Mouse (Mus musculus): ENCODE data around the gene Cdc34b. TPM values are rescaled to one million over a fixed set of nuclear protein-coding genes. Genes with fewer than 3 reads are reported as not detected.

The Cdc34b gene
- polyA plus RNA-seq, 1 experiment from 2014 or later, result not detected

DNA sequence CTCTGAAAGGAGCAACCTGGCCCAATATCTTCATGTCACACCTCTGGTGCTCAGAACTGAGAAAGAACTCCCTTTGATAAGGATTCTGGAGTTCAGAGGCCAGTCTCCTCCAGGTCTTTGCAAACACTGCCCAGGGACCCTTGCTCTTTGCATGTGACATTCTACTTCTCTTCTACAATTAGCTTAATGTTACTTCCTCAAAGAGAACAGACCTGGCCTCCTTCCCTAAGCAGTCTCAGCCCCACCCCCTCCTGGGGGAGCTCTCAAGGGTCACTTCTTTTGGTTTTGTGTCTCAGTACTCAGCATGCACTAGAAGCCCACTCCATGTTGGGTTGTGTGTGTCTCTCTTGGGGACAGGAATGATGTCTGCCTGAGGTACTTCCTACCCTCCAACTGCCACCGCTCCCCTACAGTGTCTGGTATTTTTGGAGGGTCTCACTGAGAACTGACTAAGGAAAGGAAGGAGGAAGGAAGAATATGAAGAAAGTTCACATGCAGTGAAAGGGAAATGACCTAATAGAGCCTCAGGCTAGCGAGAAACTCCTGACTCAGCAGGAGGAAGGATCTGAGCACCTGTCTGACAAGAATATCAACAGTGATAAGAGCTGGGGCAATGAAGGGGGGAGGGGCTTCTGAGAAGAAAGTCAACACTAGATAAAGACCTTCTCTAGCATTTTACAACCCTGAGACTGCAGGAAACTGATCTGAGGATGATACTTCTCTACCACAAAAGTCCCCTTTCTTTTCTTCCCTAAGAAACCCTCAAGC, 11.5 kb downstream of the Cdc34b start:
- H3K4me3 ChIP-seq, result no peak overlapping the region
- WGBS, result 59% methylated on average over 2 of the region's 2 CpGs

DNA sequence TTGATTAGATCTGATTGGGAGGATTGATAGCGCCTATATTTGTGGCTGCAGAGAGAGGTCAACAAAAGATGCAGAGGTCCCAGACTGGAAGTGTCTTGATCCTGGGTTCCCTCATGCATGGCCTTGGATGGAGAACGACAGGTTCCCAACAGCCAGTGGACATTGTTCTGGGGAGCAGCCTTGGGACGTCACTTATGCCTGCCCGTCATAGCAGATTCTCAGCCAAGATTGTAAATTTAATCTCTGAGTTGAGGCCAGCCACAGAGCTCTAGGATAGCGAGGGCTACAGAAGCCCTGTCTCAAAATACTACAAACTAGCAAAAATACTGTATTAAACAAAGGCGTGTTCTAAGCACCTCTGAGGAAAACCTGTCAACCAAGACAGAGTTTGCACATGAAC, 18.3 kb downstream of the Cdc34b start:
- WGBS, result 82% methylated on average over 6 of the region's 6 CpGs
- no peak overlapping the region for H3K27ac ChIP-seq
- no peak overlapping the region for H3K4me3 ChIP-seq
- H3K4me1 ChIP-seq, result 0 out of 2 replicates have a peak, but pooled peaks cover 4% of the 10 kb centered on the region
- H3K9ac ChIP-seq, result no peak overlapping the region
- H3K9me3 ChIP-seq, result no peaks in the 10 kb centered on the region
- ATAC-seq (ENCODE audit: insufficient number of reproducible peaks, insufficient read depth, low FRiP score, low TSS enrichment, low read depth), result no peak
- H3K27me3 ChIP-seq, result no peaks in the 10 kb centered on the region
- no peaks in the 10 kb centered on the region for H3K36me3 ChIP-seq
- no peak overlapping the region for H3K4me2 ChIP-seq

More for the DNA sequence above, 11.5 kb downstream of the Cdc34b start:
- Histone ChIP-seq H3K4me1 (no peaks in the 10 kb centered on the region), H3K27me3 (no peaks in the 10 kb centered on the region), H3K4me2 (no peak overlapping the region), H3K36me3 (no peaks in the 10 kb centered on the region), H3K27ac (no peak overlapping the region), H3K9ac (no peak overlapping the region), H3K9me3 (no peaks in the 10 kb centered on the region)
- ATAC-seq (ENCODE audit: insufficient number of reproducible peaks, insufficient read depth, low FRiP score, low TSS enrichment, low read depth), result no peak

GRCm38 (mm10) chr11:94760364-94760763, 18.8 kb downstream of the Cdc34b start:
- no peak overlapping the region for H3K4me3 ChIP-seq
- no peak overlapping the region for H3K27ac ChIP-seq
- H3K9me3 ChIP-seq, result no peaks in the 10 kb centered on the region
- 0 out of 2 replicates have a peak, but pooled peaks cover 4% of the 10 kb centered on the region for H3K4me1 ChIP-seq
- no peak overlapping the region for H3K9ac ChIP-seq
- H3K27me3 ChIP-seq, result no peaks in the 10 kb centered on the region
- no peak overlapping the region for H3K4me2 ChIP-seq
- H3K36me3 ChIP-seq, result no peaks in the 10 kb centered on the region
- ATAC-seq (ENCODE audit: insufficient number of reproducible peaks, insufficient read depth, low FRiP score, low TSS enrichment, low read depth), result no peak
- WGBS, result 54% methylated on average over 3 of the region's 3 CpGs

DNA sequence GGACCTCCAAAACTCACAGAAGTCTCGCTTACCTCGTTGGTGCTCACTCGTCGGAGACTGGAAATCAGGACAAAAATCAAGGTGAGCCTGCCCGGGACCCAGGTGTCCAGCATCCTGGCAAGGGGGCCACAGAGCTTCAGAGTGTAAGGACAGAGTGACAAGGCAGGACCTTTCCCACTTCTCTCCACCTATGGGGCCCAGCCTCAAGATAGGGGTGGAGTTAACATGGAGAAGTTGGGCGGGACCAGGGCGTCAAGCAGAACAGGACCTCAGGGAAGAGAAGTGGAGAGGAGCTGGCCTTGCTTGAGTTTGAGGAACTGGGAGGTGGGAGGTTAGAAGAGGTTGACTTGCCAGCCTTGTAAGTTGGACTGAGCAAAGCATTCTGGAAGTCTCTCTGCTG, 19.2 kb downstream of the Cdc34b start:
- Histone ChIP-seq H3K4me1 (0 out of 2 replicates have a peak, but pooled peaks cover 4% of the 10 kb centered on the region), H3K36me3 (no peaks in the 10 kb centered on the region), H3K4me3 (no peak overlapping the region), H3K4me2 (no peak overlapping the region), H3K9me3 (no peaks in the 10 kb centered on the region), H3K27ac (no peak overlapping the region), H3K27me3 (no peaks in the 10 kb centered on the region), H3K9ac (no peak overlapping the region)
- no peak for ATAC-seq (ENCODE audit: insufficient number of reproducible peaks, insufficient read depth, low FRiP score, low TSS enrichment, low read depth)
- WGBS, result 71% methylated on average over 7 of the region's 7 CpGs

- ATAC-seq (ENCODE audit: insufficient number of reproducible peaks, insufficient read depth, low FRiP score, low TSS enrichment, low read depth), result no peak
- Histone ChIP-seq H3K4me2 (no peak overlapping the region), H3K9ac (no peak overlapping the region), H3K27me3 (no peaks in the 10 kb centered on the region), H3K36me3 (no peaks in the 10 kb centered on the region), H3K4me1 (0 out of 2 replicates have a peak, but pooled peaks cover 4% of the 10 kb centered on the region), H3K9me3 (no peaks in the 10 kb centered on the region), H3K4me3 (no peak overlapping the region), H3K27ac (no peak overlapping the region)
- whole genome bisulfite sequencing, result 78% methylated on average over 1 of the region's 1 CpGs
These were observed 20.7 kb downstream of the Cdc34b start for GRCm38 (mm10) chr11:94762281-94762680.

- no peaks in the 10 kb centered on the region for H3K36me3 ChIP-seq
- H3K4me1 ChIP-seq, result 0 out of 2 replicates have a peak, but pooled peaks cover 4% of the 10 kb centered on the region
- H3K9ac ChIP-seq, result no peak overlapping the region
- H3K4me3 ChIP-seq, result no peak overlapping the region
- no peaks in the 10 kb centered on the region for H3K27me3 ChIP-seq
- H3K4me2 ChIP-seq, result no peak overlapping the region
- H3K9me3 ChIP-seq, result no peaks in the 10 kb centered on the region
- no peak for ATAC-seq (ENCODE audit: insufficient number of reproducible peaks, insufficient read depth, low FRiP score, low TSS enrichment, low read depth)
- WGBS, result 24% methylated on average over 6 of the region's 6 CpGs
- no peak overlapping the region for H3K27ac ChIP-seq
These were observed 21.2 kb downstream of the Cdc34b start for GRCm38 (mm10) chr11:94762775-94763174.

- ATAC-seq (ENCODE audit: insufficient number of reproducible peaks, insufficient read depth, low FRiP score, low TSS enrichment, low read depth), result no peak
- Histone ChIP-seq H3K27ac (no peak overlapping the region), H3K36me3 (no peaks in the 10 kb centered on the region), H3K9ac (no peak overlapping the region), H3K4me3 (no peak overlapping the region), H3K27me3 (no peaks in the 10 kb centered on the region), H3K4me1 (no peaks in the 10 kb centered on the region), H3K4me2 (no peak overlapping the region), H3K9me3 (no peaks in the 10 kb centered on the region)
- 93% methylated on average over 2 of the region's 2 CpGs for WGBS
These were observed 25.7 kb downstream of the Cdc34b start for GRCm38 (mm10) chr11:94767241-94767640.

DNA sequence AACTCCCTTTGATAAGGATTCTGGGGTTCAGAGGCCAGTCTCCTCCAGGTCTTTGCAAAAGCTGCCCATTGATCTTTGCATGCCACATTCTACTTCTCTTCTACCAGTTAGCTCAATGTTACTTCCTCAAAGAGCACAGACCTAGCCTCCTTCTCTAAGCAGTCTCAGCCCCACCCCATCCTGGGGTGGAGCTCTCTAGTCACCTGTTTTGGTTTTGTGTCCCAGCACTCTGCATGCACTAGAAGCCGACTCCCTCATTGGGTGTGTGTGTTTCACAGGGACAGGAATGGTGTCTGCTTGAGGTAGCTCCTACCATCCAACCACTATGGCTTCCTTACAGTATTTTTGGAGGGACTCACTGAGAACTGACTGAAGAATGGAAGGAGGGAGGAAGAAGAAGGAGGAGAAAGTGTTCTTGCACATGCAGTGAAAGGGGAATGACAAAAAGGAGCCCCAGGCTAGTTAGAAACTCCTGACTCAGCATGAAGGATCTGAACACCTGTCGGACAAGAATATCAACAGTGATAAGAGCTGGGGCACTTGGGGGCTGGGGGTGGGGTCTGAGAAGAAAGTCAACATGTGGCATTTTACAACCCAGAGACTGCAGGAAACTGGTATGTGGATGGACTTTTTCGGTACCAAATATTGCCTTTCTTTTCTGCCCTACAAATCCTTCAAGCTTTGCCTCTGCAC, 30.9 kb downstream of the Cdc34b start:
- no peak for ATAC-seq (ENCODE audit: insufficient number of reproducible peaks, insufficient read depth, low FRiP score, low TSS enrichment, low read depth)
- Histone ChIP-seq H3K27me3 (no peaks in the 10 kb centered on the region; the same call in 1 of the 2 replicates), H3K4me2 (no peak overlapping the region), H3K36me3 (no peaks in the 10 kb centered on the region), H3K4me1 (no peaks in the 10 kb centered on the region), H3K27ac (no peak overlapping the region), H3K4me3 (no peak overlapping the region), H3K9ac (no peak overlapping the region), H3K9me3 (no peaks in the 10 kb centered on the region)
- 66% methylated on average over 3 of the region's 3 CpGs for WGBS

DNA sequence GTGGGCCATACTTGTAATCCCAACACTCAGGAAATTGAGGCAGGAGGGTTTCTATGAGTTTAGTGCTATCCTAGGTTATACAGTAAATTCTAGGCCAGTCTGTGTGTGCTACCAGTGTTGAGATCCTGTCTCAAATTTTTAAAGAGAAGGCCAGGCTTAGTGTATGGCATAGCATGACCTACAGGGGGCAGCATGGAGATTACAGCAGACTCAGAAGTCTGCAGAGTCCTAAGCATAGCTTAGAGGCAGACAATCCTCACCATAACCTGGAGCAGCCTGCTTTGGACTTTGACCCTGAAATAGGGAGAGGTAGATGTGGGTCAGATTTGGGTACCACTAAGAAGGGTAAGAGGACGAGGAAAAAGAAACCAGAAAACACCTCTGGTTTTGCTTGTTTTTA, 32.3 kb downstream of the Cdc34b start:
- WGBS, result 68% methylated on average over 1 of the region's 1 CpGs
- Histone ChIP-seq H3K27me3 (no peaks in the 10 kb centered on the region; the same call in 1 of the 2 replicates), H3K9ac (no peak overlapping the region), H3K4me1 (no peaks in the 10 kb centered on the region), H3K4me3 (no peak overlapping the region), H3K4me2 (no peak overlapping the region), H3K9me3 (no peaks in the 10 kb centered on the region), H3K36me3 (no peaks in the 10 kb centered on the region), H3K27ac (no peak overlapping the region)
- no peak for ATAC-seq (ENCODE audit: insufficient number of reproducible peaks, insufficient read depth, low FRiP score, low TSS enrichment, low read depth)

DNA sequence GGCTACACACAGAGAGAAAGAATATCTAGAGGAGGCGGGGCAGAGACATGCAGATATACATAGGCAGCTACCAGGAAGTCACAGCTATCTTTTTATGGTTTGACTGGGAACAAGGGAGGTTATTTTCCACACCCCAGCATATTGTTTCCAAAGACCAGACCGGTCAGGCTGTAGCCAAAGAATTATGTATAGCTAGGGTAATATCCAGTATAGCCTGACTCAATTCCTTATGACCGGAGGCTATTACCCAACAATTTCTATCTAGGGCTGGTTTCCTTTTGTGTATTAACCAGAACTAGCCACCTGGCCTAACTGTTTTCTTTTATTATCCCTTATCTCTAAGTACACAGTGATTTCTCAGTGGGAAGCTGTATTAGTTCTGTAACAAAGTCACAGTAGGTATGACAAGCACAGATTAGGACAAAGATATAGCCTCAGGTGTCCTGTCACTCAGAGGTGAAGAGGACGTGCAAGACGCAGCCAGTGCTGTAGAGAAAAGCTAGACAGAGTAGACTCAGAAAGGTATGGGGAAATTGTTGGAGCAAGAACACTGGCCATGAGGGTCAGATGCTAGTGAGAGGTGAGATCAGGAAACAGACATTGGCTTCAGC, 33.4 kb downstream of the Cdc34b start:
- Histone ChIP-seq H3K27me3 (no peaks in the 10 kb centered on the region; the same call in 1 of the 2 replicates), H3K9ac (no peak overlapping the region), H3K4me2 (no peak overlapping the region), H3K4me3 (no peak overlapping the region), H3K9me3 (no peaks in the 10 kb centered on the region), H3K27ac (no peak overlapping the region), H3K36me3 (no peaks in the 10 kb centered on the region), H3K4me1 (no peaks in the 10 kb centered on the region)
- 88% methylated on average over 5 of the region's 5 CpGs for WGBS
- no peak for ATAC-seq (ENCODE audit: insufficient number of reproducible peaks, insufficient read depth, low FRiP score, low TSS enrichment, low read depth)

DNA sequence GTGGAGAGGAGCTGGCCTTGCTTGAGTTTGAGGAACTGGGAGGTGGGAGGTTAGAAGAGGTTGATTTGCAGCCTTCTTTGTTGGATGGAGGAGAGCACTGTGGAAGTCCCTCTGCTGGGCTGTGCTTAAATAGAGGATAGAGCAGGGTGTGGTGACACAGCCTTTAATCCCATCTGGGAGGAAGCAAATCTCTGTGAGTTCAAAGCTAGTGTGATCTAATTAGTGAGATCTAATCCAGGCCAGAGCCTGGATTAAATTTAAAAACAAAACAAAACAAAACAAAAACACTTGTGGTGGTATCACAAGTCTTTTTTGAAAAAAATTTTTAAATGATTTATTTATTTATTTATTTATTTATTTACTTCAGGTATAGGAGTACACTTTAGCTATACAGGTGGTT, 41.0 kb downstream of the Cdc34b start, which contains the start of gene Tmem92:
Gene Tmem92 (minus strand): TSS at position 101 of the 400 bp plus-strand sequence.
- ATAC-seq (ENCODE audit: insufficient number of reproducible peaks, insufficient read depth, low FRiP score, low TSS enrichment, low read depth), result no peak
- Histone ChIP-seq H3K4me3 (no peak within 1 kb of the TSS), H3K36me3 (no peaks in the 10 kb centered on the region), H3K27ac (no peak within 1 kb of the TSS), H3K4me2 (no peak within 1 kb of the TSS), H3K9ac (no peak within 1 kb of the TSS), H3K27me3 (no peaks in the 10 kb centered on the region; the same call in 1 of the 2 replicates), H3K9me3 (no peaks in the 10 kb centered on the region), H3K4me1 (no peaks in the 10 kb centered on the region)

Data from embryonic facial prominence, embryonic 13.5 days (tissue).